Comparison of ENCODE assay signal across 8 mouse cellular contexts in the genomic region with DNA sequence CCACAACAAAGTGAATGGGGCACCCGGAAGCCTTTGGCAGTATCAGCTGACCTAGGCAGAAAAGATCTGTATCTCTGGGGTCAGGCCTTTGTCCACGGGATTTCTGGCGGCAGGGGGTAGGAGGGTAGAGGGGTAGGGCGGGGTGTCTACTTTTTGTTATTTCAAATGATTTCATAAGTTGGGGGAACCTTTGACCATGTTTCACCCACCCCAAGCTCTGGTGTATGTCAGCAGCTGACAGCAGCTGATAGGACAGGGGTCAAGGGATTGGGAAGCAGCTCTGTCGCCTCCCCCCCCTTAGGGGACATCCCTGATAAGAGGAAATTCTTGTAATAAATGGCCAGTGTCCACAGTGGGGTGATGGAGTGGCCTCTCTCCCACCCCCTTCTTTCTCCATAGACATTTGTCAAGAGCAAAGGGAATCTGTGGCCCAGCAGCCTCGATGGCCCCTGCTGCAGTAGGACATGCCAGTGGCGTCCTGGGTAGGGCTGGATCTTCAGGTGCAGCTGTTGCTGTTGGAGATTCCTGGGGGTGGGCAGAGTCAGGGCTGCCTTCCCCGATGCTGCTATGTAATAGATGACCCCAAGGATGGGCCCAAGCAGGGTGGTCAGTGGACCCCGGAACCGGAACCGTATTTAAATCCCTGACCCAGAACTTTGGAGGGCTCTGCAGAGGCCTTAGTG.
A peak's percentile ranks its signal among the peaks of the same experiment; 100 is the strongest.
DNase-seq lines count a peak whose midpoint lies in the region; ATAC-seq lines count a peak whose summit lies in the region.

No protein-coding gene starts in this region.

- 34% methylated on average over 11 of the region's 11 CpGs for WGBS in heart, embryonic 16.5 days
- 61% methylated on average over 11 of the region's 11 CpGs for WGBS in forebrain, embryonic 11.5 days
- whole genome bisulfite sequencing in limb, embryonic 12.5 days, result 48% methylated on average over 11 of the region's 11 CpGs
- 55% methylated on average over 11 of the region's 11 CpGs for whole genome bisulfite sequencing in neural tube, embryonic 13.5 days

- peak overlapping the region; percentile 60 for H3K27ac ChIP-seq in heart, embryonic 16.5 days (ENCODE audit: low read length)
- H3K27ac ChIP-seq in forebrain, embryonic 11.5 days (ENCODE audit: low read depth, low read length), result peak overlapping the region; percentile 85
- peak overlapping the region; percentile 92 for H3K27ac ChIP-seq in limb, embryonic 12.5 days
- peak overlapping the region; percentile 86 for H3K27ac ChIP-seq in neural tube, embryonic 13.5 days (replicated peaks)

- no peaks in the 10 kb centered on the region for H3K9me3 ChIP-seq in heart, embryonic 16.5 days (replicated peaks; ENCODE audit: control insufficient read depth, low read length)
- no peaks in the 10 kb centered on the region for H3K9me3 ChIP-seq in forebrain, embryonic 11.5 days (ENCODE audit: control insufficient read depth, low read length)
- no peaks in the 10 kb centered on the region for H3K9me3 ChIP-seq in limb, embryonic 12.5 days
- H3K9me3 ChIP-seq in neural tube, embryonic 13.5 days, result no peaks in the 10 kb centered on the region

- peak overlapping the region; percentile 16 for H3K4me2 ChIP-seq in heart, embryonic 16.5 days (ENCODE audit: low read depth, low read length)
- H3K4me2 ChIP-seq in forebrain, embryonic 11.5 days (ENCODE audit: low read depth, low read length, severe bottlenecking), result peak overlapping the region; percentile 29; the same call in 1 of the 2 replicates
- peak overlapping the region; percentile 48 for H3K4me2 ChIP-seq in limb, embryonic 12.5 days
- peak overlapping the region; percentile 26 for H3K4me2 ChIP-seq in neural tube, embryonic 13.5 days

- no peaks in the 10 kb centered on the region for H3K36me3 ChIP-seq in heart, embryonic 16.5 days (ENCODE audit: control insufficient read depth, insufficient read depth)
- no peaks in the 10 kb centered on the region for H3K36me3 ChIP-seq in forebrain, embryonic 11.5 days (ENCODE audit: control insufficient read depth, insufficient read depth, low read length)
- peaks cover 13% of the 10 kb centered on the region; the same call in 1 of the 2 replicates for H3K36me3 ChIP-seq in limb, embryonic 12.5 days
- no peaks in the 10 kb centered on the region for H3K36me3 ChIP-seq in neural tube, embryonic 13.5 days

- H3K27me3 ChIP-seq in heart, embryonic 16.5 days (ENCODE audit: control insufficient read depth, insufficient read depth, low read length), result no peaks in the 10 kb centered on the region
- H3K27me3 ChIP-seq in forebrain, embryonic 11.5 days (ENCODE audit: control insufficient read depth, insufficient read depth, low read length), result no peaks in the 10 kb centered on the region
- H3K27me3 ChIP-seq in limb, embryonic 12.5 days, result no peaks in the 10 kb centered on the region
- H3K27me3 ChIP-seq in neural tube, embryonic 13.5 days, result no peaks in the 10 kb centered on the region

- H3K9ac ChIP-seq in heart, embryonic 16.5 days (ENCODE audit: low read length), result no peak overlapping the region
- H3K9ac ChIP-seq in forebrain, embryonic 11.5 days (ENCODE audit: low read length), result peak overlapping the region; percentile 32
- H3K9ac ChIP-seq in limb, embryonic 12.5 days (replicated peaks), result peak overlapping the region; percentile 37; the same call in 1 of the 2 replicates
- H3K9ac ChIP-seq in neural tube, embryonic 13.5 days, result peak overlapping the region; percentile 31; the same call in 1 of the 2 replicates

- H3K4me3 ChIP-seq in heart, embryonic 16.5 days (ENCODE audit: low read length), result no peak overlapping the region
- H3K4me3 ChIP-seq in forebrain, embryonic 11.5 days (ENCODE audit: low read depth, low read length), result no peak overlapping the region
- H3K4me3 ChIP-seq in limb, embryonic 12.5 days (replicated peaks), result no peak overlapping the region
- no peak overlapping the region for H3K4me3 ChIP-seq in neural tube, embryonic 13.5 days

- peaks cover 70% of the 10 kb centered on the region for H3K4me1 ChIP-seq in heart, embryonic 16.5 days (ENCODE audit: control insufficient read depth, insufficient read depth, low read length)
- peaks cover 64% of the 10 kb centered on the region for H3K4me1 ChIP-seq in forebrain, embryonic 11.5 days (replicated peaks; ENCODE audit: control insufficient read depth, insufficient read depth, low read length)
- H3K4me1 ChIP-seq in limb, embryonic 12.5 days (replicated peaks), result peaks cover 97% of the 10 kb centered on the region
- H3K4me1 ChIP-seq in neural tube, embryonic 13.5 days (replicated peaks), result peaks cover 99% of the 10 kb centered on the region

- DNase-seq in heart, adult 11 months, result no peak
- DNase-seq in forebrain, embryonic 11.5 days (ENCODE audit: low spot score), result no peak
- no peak for DNase-seq in gastrocnemius, postnatal 10 days
- DNase-seq in gastrocnemius, adult 8-10 months (ENCODE audit: low spot score in 2 of 2), result no peak
- no peak for DNase-seq in urinary bladder, postnatal 10 days (ENCODE audit: low spot score)

- ATAC-seq in heart, embryonic 16.5 days (replicated peaks; ENCODE audit: extremely low read depth, insufficient read depth, low FRiP score), result no peak
- no peak for ATAC-seq in forebrain, embryonic 11.5 days (replicated peaks; ENCODE audit: low FRiP score)
- 0 out of 2 replicates have a peak, but pooled peaks have one; percentile 1 for ATAC-seq in limb, embryonic 12.5 days (ENCODE audit: insufficient number of reproducible peaks, insufficient read depth, low FRiP score, low TSS enrichment, low read depth)
- ATAC-seq in neural tube, embryonic 13.5 days (ENCODE audit: low read depth), result no peak
